Mouse (Mus musculus) cortical plate, adult 2 months (tissue): ENCODE data around the gene Tmem104. TPM values are rescaled to one million over a fixed set of nuclear protein-coding genes. Genes with fewer than 3 reads are reported as not detected.

Experiments used
- H3K27ac ChIP-seq: fragments of 200-500 bp; 2 replicates; pipeline ENCODE4 v1.5.1; 2012; ENCODE audit warnings: low read length, control low read depth, inconsistent platforms; ENCODE audit not compliant: insufficient read depth
- H3K4me1 ChIP-seq: fragments of 200-500 bp; 2 replicates; pipeline ENCODE4 v1.6.1; 2011; ENCODE audit warnings: low read length; ENCODE audit not compliant: control insufficient read depth, insufficient read depth
- H3K4me3 ChIP-seq: fragments of 200-500 bp; 2 replicates; pipeline ENCODE4 v1.5.1; 2011; ENCODE audit warnings: mild to moderate bottlenecking, low read length, control low read depth; ENCODE audit not compliant: insufficient read depth
- CTCF ChIP-seq: fragments of 200-500 bp; IDR thresholded peaks from 2 replicates; pipeline ENCODE4 v1.5.1; 2011; ENCODE audit warnings: mild to moderate bottlenecking, control low read depth, low read length; ENCODE audit not compliant: insufficient read depth; ENCODE audit errors: extremely low read depth
- POLR2A ChIP-seq: fragments of 200-500 bp; IDR thresholded peaks from 2 replicates; pipeline ENCODE4 v1.6.1; 2011; ENCODE audit warnings: mild to moderate bottlenecking, low read length, control low read depth; ENCODE audit not compliant: insufficient read depth; ENCODE audit errors: extremely low read depth
- polyA plus RNA-seq: library from polyadenylated mRNA; depleted of rRNA; stranded (reverse); fragments of >200 nt; gene quantifications from 2 replicates; pipeline ENCODE4 v1.2.3, GENCODE M21; 2012

Tmem104 gene
- polyA plus RNA-seq, 1 experiment = 10.3 TPM

DNA sequence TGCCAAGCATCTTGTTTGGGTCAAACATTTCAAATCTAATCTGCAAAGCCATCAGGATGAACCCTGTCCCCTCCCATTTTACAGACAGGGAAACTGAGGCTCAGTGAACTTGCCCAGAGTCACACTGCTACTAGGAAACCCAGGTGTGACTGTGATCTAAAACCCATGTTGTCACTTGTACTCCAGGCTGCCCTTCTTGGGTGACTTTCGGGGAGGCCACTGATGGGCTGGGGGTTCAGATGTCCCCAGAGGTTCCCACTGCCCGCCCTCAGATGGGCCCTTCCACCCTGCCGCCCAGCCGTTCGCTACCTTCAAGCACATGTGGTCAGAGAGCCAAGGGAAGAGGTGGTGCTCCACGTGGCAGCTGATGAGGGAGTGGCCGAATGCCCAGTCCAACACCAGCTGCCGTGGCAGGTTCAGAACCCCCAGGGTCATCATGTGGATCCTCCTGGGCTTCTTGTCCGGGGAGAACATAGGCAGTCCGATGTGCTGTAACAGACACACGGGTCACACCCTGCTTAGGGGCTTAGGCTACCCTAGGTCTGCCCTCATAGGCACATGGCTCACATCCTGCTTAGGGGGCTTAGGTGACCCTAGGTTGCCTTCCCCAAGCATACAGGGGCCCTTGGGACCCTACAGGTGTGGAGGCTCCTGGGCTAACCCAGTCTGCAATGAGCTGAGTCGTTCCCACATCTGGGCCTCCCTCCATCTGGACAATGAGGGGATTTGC, 96.8 kb downstream of the Tmem104 start:
- TF ChIP-seq CTCF (no peak), POLR2A (no peak)
- Histone ChIP-seq H3K4me3 (no peak overlapping the region), H3K4me1 (0 out of 2 replicates have a peak, but pooled peaks cover 3% of the 10 kb centered on the region), H3K27ac (no peak overlapping the region)

DNA sequence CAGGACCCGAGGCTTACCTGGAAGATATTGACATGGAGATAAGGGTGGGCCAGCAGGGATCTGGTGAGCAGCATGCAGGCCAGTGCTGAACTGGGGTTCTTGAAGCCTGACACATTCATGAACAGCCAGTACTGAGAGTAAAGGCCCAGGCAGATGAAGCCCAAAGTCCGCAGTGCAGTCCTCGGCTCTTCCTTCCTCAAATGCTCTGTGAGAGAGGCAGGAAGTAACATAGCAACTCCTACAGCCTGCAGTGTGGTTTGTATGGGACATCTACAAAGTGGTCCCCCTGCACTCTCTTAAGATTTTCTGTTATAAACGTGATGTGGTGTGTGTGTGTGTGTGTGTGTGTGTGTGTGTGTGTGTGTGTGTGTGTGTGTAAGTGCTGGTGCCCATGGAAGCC, 98.0 kb downstream of the Tmem104 start:
- no peak for TF ChIP-seq CTCF
- no peak for TF ChIP-seq POLR2A
- Histone ChIP-seq H3K27ac (no peak overlapping the region), H3K4me3 (no peak overlapping the region), H3K4me1 (0 out of 2 replicates have a peak, but pooled peaks cover 3% of the 10 kb centered on the region)

DNA sequence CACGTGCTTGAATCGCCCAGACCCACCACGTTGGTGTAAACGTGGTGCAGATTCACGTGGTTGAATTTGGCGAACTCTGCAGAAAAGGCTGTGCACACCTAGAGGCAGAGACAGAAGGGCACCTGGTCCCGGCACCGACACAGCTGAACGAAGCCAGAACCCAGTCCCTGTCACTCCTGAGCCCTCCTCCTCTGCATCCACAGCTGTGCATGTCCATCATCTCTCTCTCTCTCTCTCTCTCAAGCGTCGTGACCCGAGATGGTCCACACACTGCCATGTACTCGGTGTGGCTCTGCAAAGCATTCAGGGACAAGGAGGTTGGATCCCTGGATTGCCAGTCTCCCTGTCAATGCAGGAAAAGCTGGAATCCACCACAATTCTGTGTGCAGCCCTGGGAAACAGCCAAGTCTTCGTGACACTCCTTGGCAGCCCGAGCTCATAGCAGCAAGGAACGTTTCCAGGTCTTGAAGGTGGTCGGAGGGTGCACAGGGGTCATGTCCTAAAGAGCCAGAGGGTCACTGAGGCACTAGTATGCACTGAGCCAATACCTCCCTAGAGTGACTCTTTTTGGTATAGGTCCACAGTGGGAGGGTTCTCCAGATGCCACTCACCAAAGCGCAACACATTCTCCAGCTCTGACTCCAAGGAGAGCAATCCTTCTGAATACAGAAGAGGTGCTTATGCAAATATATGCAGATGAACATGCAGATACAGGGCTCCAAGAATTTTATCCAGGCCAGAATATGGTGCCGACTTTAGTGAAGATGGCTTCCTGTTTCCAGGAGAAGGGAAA, 99.1 kb downstream of the Tmem104 start:
- no peak overlapping the region for H3K4me3 ChIP-seq
- 0 out of 2 replicates have a peak overlapping the region, but pooled peaks have one; percentile 17 for H3K27ac ChIP-seq

DNA sequence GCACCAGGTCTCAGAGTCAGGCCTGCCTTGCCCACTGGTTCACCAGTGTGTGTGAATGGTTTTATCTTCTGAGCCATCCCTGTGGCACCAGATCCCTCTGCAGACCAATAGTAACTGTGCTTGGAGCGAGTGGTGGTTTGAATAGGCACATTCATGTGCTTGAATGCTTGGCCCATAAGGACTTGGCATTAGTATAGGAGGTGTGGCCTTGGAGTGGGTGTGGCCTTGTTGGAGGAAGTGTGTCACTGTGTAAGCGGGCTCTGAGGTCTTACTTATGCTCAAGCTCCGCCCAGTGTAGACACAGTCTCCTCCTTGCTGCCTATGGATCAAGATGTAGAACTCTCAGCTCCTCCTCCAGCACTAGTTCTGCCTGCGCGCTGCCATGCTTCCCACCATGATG, 100.1 kb downstream of the Tmem104 start:
- Histone ChIP-seq H3K4me1 (0 out of 2 replicates have a peak, but pooled peaks cover 3% of the 10 kb centered on the region), H3K27ac (no peak overlapping the region), H3K4me3 (no peak overlapping the region)
- no peak for TF ChIP-seq CTCF
- no peak for TF ChIP-seq POLR2A

More for the DNA sequence above, 99.1 kb downstream of the Tmem104 start:
- no peak for TF ChIP-seq POLR2A
- 0 out of 2 replicates have a peak, but pooled peaks cover 3% of the 10 kb centered on the region for H3K4me1 ChIP-seq

DNA sequence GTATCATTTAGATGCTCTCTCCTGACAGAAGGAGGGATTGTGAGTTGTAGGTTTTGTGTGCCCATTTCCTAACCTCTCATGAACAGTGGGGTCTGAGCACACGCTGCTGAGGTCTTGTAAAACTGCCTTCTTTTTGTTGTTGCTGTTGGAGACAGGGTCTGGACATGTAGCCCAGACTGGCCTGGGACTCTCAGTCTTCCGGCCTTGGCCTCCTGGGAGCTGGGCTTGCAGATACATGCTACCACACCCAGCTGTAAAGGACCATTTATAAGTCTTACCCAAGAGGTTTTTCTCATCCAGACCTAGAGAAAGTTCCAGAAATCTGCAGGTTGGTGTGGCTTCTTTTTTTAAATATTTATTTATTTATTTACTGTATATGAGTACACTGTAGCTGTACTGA, 101.0 kb downstream of the Tmem104 start:
- H3K4me3 ChIP-seq = no peak overlapping the region
- TF ChIP-seq CTCF = no peak
- no peak for TF ChIP-seq POLR2A

DNA sequence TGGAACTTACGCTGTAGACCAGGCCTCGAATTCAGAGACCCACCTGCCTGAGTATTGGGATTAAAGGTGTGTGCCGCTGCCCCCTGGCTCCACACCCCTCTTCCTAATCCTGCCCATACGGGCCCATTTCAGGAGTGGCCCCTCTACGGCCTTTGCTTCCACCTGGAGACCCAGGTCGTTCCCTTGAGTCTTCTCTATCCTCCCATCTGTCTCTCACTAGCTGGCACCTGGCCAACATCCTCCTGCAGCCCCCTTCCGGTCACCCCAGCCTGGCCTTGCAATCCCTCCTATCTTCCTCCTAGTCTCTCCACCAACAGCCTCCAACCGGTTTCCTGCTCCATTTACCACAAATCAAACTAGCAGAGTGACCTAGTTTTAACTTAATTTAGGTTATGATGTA, 102.6 kb downstream of the Tmem104 start:
- TF ChIP-seq POLR2A = no peak
- no peak for TF ChIP-seq CTCF
- Histone ChIP-seq H3K27ac (no peak overlapping the region), H3K4me3 (no peak overlapping the region), H3K4me1 (0 out of 2 replicates have a peak, but pooled peaks cover 3% of the 10 kb centered on the region)

More for the DNA sequence above, 101.0 kb downstream of the Tmem104 start:
- 0 out of 2 replicates have a peak, but pooled peaks cover 3% of the 10 kb centered on the region for H3K4me1 ChIP-seq
- H3K27ac ChIP-seq = no peak overlapping the region

DNA sequence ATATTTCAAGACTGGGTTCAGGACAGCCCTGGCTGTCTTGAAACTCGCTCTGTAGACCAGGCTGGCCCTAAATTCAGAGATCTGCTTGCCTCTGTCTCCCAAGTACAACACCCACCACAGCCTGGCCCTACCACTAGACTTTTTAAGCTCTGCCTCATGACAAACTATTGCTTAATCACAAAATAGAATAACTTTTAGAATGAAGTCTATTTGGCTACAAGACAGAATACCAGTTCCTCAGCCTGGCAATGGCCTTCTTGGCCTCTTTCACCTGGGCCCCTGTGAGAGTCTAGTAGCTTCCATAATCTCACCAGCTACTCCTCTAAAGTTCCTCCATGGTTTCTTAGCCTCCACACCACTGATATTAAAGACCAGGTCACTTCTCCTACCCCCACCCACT, 103.0 kb downstream of the Tmem104 start:
- Histone ChIP-seq H3K4me3 (no peak overlapping the region), H3K4me1 (0 out of 2 replicates have a peak, but pooled peaks cover 3% of the 10 kb centered on the region), H3K27ac (no peak overlapping the region)
- TF ChIP-seq CTCF (no peak), POLR2A (no peak)

DNA sequence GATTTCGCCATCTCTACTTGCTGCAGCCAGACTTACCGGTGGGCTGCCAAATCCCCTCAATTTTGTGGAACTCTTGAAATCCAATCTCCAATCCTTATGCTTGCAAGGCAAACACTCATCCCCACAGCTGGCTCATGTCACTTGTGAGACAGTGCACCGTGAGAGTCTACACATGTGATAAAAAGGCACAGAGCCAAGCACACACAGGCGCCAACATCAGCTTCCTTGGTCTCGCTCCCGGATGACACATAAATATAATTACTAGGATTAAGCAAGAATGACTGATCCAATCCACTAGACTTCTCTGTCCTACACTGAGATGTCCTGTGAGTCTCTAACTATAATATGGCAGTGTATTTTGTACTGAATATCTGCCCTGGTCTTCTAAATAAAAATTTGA, 103.6 kb downstream of the Tmem104 start:
- Histone ChIP-seq H3K4me3 (no peak overlapping the region), H3K27ac (no peak overlapping the region), H3K4me1 (0 out of 2 replicates have a peak, but pooled peaks cover 3% of the 10 kb centered on the region)
- TF ChIP-seq POLR2A = no peak
- TF ChIP-seq CTCF = no peak

DNA sequence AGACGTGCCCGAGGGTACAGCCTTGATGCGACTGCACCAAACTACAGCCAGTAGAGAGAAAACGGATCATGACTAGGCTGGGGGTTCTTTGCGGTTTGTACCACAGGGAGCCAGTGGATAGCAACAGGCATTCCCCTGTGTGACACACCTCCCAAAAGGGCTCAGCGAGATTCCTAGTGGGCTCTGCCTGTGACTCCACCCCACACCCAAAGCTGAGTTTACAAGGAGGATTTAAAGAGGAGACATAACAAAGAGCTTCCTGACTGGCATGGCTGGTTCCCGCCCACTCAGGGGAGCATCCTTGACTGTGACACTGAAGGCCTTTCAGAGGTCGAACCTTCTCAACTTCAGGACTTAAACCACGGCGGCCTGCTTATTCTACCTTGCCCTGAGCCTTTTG, 104.2 kb downstream of the Tmem104 start:
- Histone ChIP-seq H3K4me1 (0 out of 2 replicates have a peak, but pooled peaks cover 2% of the 10 kb centered on the region), H3K4me3 (no peak overlapping the region), H3K27ac (no peak overlapping the region)
- TF ChIP-seq POLR2A (no peak), CTCF (no peak)
